10 mouse cellular contexts compared by ENCODE assay signal in the genomic region with DNA sequence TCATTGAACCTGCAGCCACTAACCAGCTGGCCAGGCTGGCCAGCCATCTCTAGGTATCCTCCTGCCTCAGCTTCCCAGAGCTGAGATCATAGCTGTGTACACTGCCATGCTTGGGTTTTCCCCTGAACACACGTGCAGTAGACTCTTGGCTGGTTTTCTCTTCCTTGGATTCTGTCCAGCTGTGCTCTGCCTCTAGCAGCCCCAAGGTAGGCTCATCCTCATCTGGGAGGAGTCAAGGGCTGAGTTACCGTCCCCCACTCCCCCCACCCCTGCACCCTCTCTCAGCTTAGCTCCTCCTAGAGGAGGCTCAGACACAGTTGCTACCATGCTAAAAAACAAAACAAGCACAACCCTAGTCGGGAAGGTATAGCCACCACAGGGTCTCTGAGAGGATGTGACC. TPM values are rescaled to one million over a fixed set of nuclear protein-coding genes. Genes with fewer than 3 reads are reported as not detected.
DNase-seq lines count a peak whose midpoint lies in the region; ATAC-seq and TF ChIP-seq lines count a peak whose summit lies in the region.
"Had no signal": no experiment of that assay in that cellular context is flagged by ENCODE, and none has a peak within 500 bp of the region (broad histone marks: within the 10 kb centered on the region; RNA-seq: fewer than 3 reads in every experiment).

No protein-coding gene starts in this region.

- no peak for ATAC-seq in heart, embryonic 14.5 days (ENCODE audit: insufficient number of reproducible peaks, insufficient read depth, low FRiP score, low read depth)
- ATAC-seq in lung, embryonic 15.5 days (ENCODE audit: borderline replicate concordance, extremely low read depth, low FRiP score, low TSS enrichment), result no peak

- no peak for DNase-seq in heart, postnatal 36 days
- no peak for DNase-seq in lung, postnatal 36 days
- peak; percentile 11 for DNase-seq in brain, embryonic 14.5 days (ENCODE audit: low read depth)
- DNase-seq in urinary bladder, adult 2 months (ENCODE audit: low spot score), result no peak
- no peak for DNase-seq in left cerebral cortex, postnatal 14 days (ENCODE audit: low spot score in 2 of 2)

- H3K4me3 ChIP-seq in heart, embryonic 14.5 days (ENCODE audit: control insufficient read depth in 1 of 2, insufficient read depth in 1 of 2, low read depth in 1 of 2, low read length in 2 of 2), result no peak overlapping the region
- no peak overlapping the region for H3K4me3 ChIP-seq in lung, embryonic 15.5 days
- H3K4me3 ChIP-seq in myocyte, result no peak overlapping the region
- H3K4me3 ChIP-seq: hindbrain, embryonic 15.5 days had no signal

- no peak for TF ChIP-seq CTCF in brain, embryonic 14.5 days (IDR thresholded peaks at IDR 0.05; ENCODE audit: borderline replicate concordance, extremely low read depth, insufficient read depth, insufficient read length)

- H3K4me1 ChIP-seq in heart, embryonic 14.5 days (ENCODE audit: control insufficient read depth in 2 of 2, insufficient read depth in 2 of 2, low read length in 2 of 2), result peaks cover 32% of the 10 kb centered on the region in 2 experiments
- H3K4me1 ChIP-seq in lung, embryonic 15.5 days, result peaks cover 46% of the 10 kb centered on the region

- no peaks in the 10 kb centered on the region for H3K79me2 ChIP-seq in myocyte (ENCODE audit: control insufficient read depth, insufficient read depth)

- H3K36me3 ChIP-seq in heart, embryonic 14.5 days (ENCODE audit: control insufficient read depth, insufficient read depth, low read length), result no peaks in the 10 kb centered on the region
- no peaks in the 10 kb centered on the region for H3K36me3 ChIP-seq in lung, embryonic 15.5 days
- H3K36me3 ChIP-seq in myocyte (ENCODE audit: control insufficient read depth, insufficient read depth), result no peaks in the 10 kb centered on the region
- H3K36me3 ChIP-seq: hindbrain, embryonic 15.5 days had no signal

- H3K9me3 ChIP-seq in heart, embryonic 14.5 days (ENCODE audit: control insufficient read depth, low read length), result no peaks in the 10 kb centered on the region
- H3K9me3 ChIP-seq in lung, embryonic 15.5 days, result no peaks in the 10 kb centered on the region
- H3K9me3 ChIP-seq: hindbrain, embryonic 15.5 days had no signal

- no peak overlapping the region for H3K9ac ChIP-seq in heart, embryonic 14.5 days (ENCODE audit: low read length)
- no peak overlapping the region for H3K9ac ChIP-seq in lung, embryonic 15.5 days
- H3K9ac ChIP-seq: hindbrain, embryonic 15.5 days had no signal

- intact Hi-C loops in heart, postnatal 36 days (cut with DNase I), result loop anchor here (2.0 to 10.0 kb wide), 2 partner anchors 55 to 105 kb away; no protein-coding TSS in a partner anchor
- intact Hi-C loops in left cerebral cortex, postnatal 14 days (cut with DNase I), result loop anchor here (5.0 kb wide), 3 partner anchors 97 to 193 kb away; no protein-coding TSS in a partner anchor

- 0 out of 2 replicates have a peak overlapping the region, but pooled peaks have one; percentile 63 for H3K4me2 ChIP-seq in heart, embryonic 14.5 days (ENCODE audit: low read length)
- H3K4me2 ChIP-seq in lung, embryonic 15.5 days, result no peak overlapping the region
- H3K4me2 ChIP-seq in myocyte (ENCODE audit: low read depth), result peak overlapping the region; percentile 69

- H3K27me3 ChIP-seq in heart, embryonic 14.5 days (ENCODE audit: control insufficient read depth, insufficient read depth, low read length), result no peaks in the 10 kb centered on the region
- no peaks in the 10 kb centered on the region for H3K27me3 ChIP-seq in lung, embryonic 15.5 days
- H3K27me3 ChIP-seq in myocyte (ENCODE audit: control insufficient read depth, insufficient read depth, insufficient read length), result no peaks in the 10 kb centered on the region
- H3K27me3 ChIP-seq: hindbrain, embryonic 15.5 days had no signal

- H3ac ChIP-seq in myocyte (ENCODE audit: control insufficient read depth, insufficient read length), result no peak overlapping the region

- 0 out of 4 replicates have a peak overlapping the region, but pooled peaks of 1 of the 2 experiments have one; percentile 85 for H3K27ac ChIP-seq in heart, embryonic 14.5 days (replicated peaks in 1 of 2; ENCODE audit: control insufficient read depth in 1 of 2, insufficient read depth in 1 of 2, low read depth in 2 of 2, low read length in 2 of 2)
- H3K27ac ChIP-seq in lung, embryonic 15.5 days, result peak overlapping the region; percentile 78; the same call in 1 of the 2 replicates

- TF ChIP-seq POLR2A in brain, embryonic 14.5 days (IDR thresholded peaks at IDR 0.05; ENCODE audit: borderline replicate concordance, extremely low read depth, insufficient read depth, insufficient read length, poor library complexity, severe bottlenecking), result no peak
- TF ChIP-seq POLR2A in myocyte (IDR thresholded peaks at IDR 0.05; ENCODE audit: insufficient read length, low read depth), result no peak

- WGBS in heart, embryonic 14.5 days, result 41% methylated on average over 3 of the region's 3 CpGs
- WGBS in lung, embryonic 15.5 days, result 34% methylated on average over 3 of the region's 3 CpGs

TF ChIP-seq in myocyte, 11 proteins besides CTCF, POLR2A, EP300 and RAD21:
- no peak for TF ChIP-seq E2F4 (IDR thresholded peaks at IDR 0.05; ENCODE audit: insufficient read depth)
- no peak for TF ChIP-seq POLR2AphosphoS2 (IDR thresholded peaks at IDR 0.05; ENCODE audit: insufficient read length, low read depth)
- TF ChIP-seq MYOD1 (IDR thresholded peaks at IDR 0.05; ENCODE audit: control insufficient read depth in 1 of 3, insufficient read length in 2 of 3, low read depth in 2 of 3), result no peak
- TF ChIP-seq TCF3 (IDR thresholded peaks at IDR 0.05; ENCODE audit: insufficient read length, low read depth), result no peak
- no peak for TF ChIP-seq MYOG (IDR thresholded peaks at IDR 0.05; ENCODE audit: control insufficient read depth in 1 of 3, insufficient read depth in 1 of 3, insufficient read length in 2 of 3, low read depth in 2 of 3)
- no peak for TF ChIP-seq MAX (IDR thresholded peaks at IDR 0.05; ENCODE audit: low read depth)
- no peak for TF ChIP-seq USF1 (IDR thresholded peaks at IDR 0.05; ENCODE audit: low read depth)
- TF ChIP-seq TCF12 (IDR thresholded peaks at IDR 0.05; ENCODE audit: insufficient read depth, poor library complexity, severe bottlenecking), result no peak

RNA-seq across cellular contexts. Expression of a gene that starts 4.8 kb away (rescaled TPM):
- 3.2 and 3.8 TPM in 2 replicates for polyA plus RNA-seq in heart, embryonic 14.5 days (2014; fragmentation: Nextera tagmentation; extraction: Ambion mirVana)
- 1 to 10 TPM; 1.5 to 2.3 TPM for total RNA-seq in heart, postnatal 36 days (2021)
- polyA plus RNA-seq in lung, embryonic 15.5 days (2015; fragmentation: Nextera tagmentation; extraction: Ambion mirVana), result 0.68 and 1.0 TPM in 2 replicates
- polyA plus RNA-seq in brain, embryonic 14.5 days (2012; rRNA removed), result 0.57 and 0.72 TPM in 2 replicates
- polyA plus RNA-seq in myocyte (2012; fragmentation: generic; extraction: Trizol), result 0.77 TPM
- 5.8 and 6.3 TPM in 2 replicates for polyA plus RNA-seq in urinary bladder, adult 2 months (2012; rRNA removed)
- 1 to 10 TPM; 3.4 to 4.5 TPM for total RNA-seq in left cerebral cortex, postnatal 14 days (2021)
- total RNA-seq: monocyte, adult 5-6 weeks had no signal
